Mouse (Mus musculus) E14TG2a.4 (cell line): ENCODE measurements around the gene Mfsd6.
A peak's percentile ranks its signal among the peaks of the same experiment; 100 is the strongest.

ENCODE experiments used
- H3K27me3 ChIP-seq: 2 replicates; pipeline ENCODE4 v1.6.1; 2014; ENCODE audit warnings: low read length, control low read depth; ENCODE audit not compliant: insufficient read depth
- H3K36me3 ChIP-seq: 2 replicates; pipeline ENCODE4 v1.6.1; 2014; ENCODE audit warnings: low read length, control low read depth; ENCODE audit not compliant: insufficient read depth
- H3K4me1 ChIP-seq: replicated peaks from 2 replicates; pipeline ENCODE4 v1.6.1; 2014; ENCODE audit warnings: low read depth, low read length, control low read depth
- H3K4me3 ChIP-seq: replicated peaks from 2 replicates; pipeline ENCODE4 v1.5.1; 2014; ENCODE audit warnings: mild to moderate bottlenecking, low read length
- H3K9me3 ChIP-seq: 2 replicates; pipeline ENCODE4 v1.6.1; 2014; ENCODE audit warnings: low read length, control low read depth
- CTCF ChIP-seq: conservative IDR thresholded peaks from 2 replicates; pipeline ENCODE4 v1.5.1; 2014; ENCODE audit warnings: low read length
- NANOG ChIP-seq: IDR thresholded peaks from 2 replicates; pipeline ENCODE4 v1.6.1; 2014; ENCODE audit warnings: borderline replicate concordance, low read length, mixed read lengths
- POU5F1 ChIP-seq: IDR thresholded peaks from 2 replicates; pipeline ENCODE4 v1.6.1; 2014; ENCODE audit warnings: low read length, borderline replicate concordance

Mfsd6 gene

GRCm38 (mm10) chr1:52640266-52640665, 87.0 kb downstream of the Mfsd6 start:
- peaks cover 14% of the 10 kb centered on the region for H3K4me1 ChIP-seq
- TF ChIP-seq NANOG (no peak), POU5F1 (no peak), CTCF (no peak)
- no peak overlapping the region for H3K4me3 ChIP-seq
- no peaks in the 10 kb centered on the region for H3K9me3 ChIP-seq
- H3K27me3 ChIP-seq: no peaks in the 10 kb centered on the region
- H3K36me3 ChIP-seq: peaks cover 62% of the 10 kb centered on the region

GRCm38 (mm10) chr1:52639090-52639489, 88.2 kb downstream of the Mfsd6 start:
- no peaks in the 10 kb centered on the region for H3K27me3 ChIP-seq
- H3K36me3 ChIP-seq: peaks cover 65% of the 10 kb centered on the region
- no peak for TF ChIP-seq NANOG
- no peak for TF ChIP-seq POU5F1
- TF ChIP-seq CTCF: no peak
- H3K4me3 ChIP-seq: no peak overlapping the region
- H3K4me1 ChIP-seq: peaks cover 25% of the 10 kb centered on the region
- H3K9me3 ChIP-seq: no peaks in the 10 kb centered on the region

DNA sequence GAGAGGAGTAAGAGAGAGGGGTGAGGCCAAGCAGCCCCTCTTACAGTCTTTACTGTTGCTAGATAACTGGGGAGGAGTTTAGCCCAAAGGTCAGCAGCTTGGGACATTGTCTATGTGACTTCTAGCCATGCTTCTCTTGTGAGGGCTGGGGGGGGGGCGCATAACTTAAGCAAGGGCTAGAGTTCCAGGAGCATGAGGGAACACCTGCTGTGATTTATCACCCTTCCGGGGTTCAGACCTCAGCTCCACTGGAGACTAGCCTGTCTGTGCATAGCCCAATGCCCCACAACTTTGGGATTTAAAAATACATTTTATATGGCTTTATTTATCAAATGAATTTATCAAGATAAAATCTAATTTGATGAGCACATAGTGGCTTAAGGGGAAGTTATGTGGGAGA, 89.2 kb downstream of the Mfsd6 start:
- H3K9me3 ChIP-seq: no peaks in the 10 kb centered on the region
- H3K4me1 ChIP-seq: peaks cover 26% of the 10 kb centered on the region
- no peak for TF ChIP-seq CTCF
- no peak for TF ChIP-seq NANOG
- TF ChIP-seq POU5F1: no peak
- no peaks in the 10 kb centered on the region for H3K27me3 ChIP-seq
- peaks cover 65% of the 10 kb centered on the region for H3K36me3 ChIP-seq
- H3K4me3 ChIP-seq: no peak overlapping the region

GRCm38 (mm10) chr1:52635932-52636331, 91.3 kb downstream of the Mfsd6 start:
- no peaks in the 10 kb centered on the region for H3K27me3 ChIP-seq
- no peaks in the 10 kb centered on the region for H3K9me3 ChIP-seq
- H3K4me1 ChIP-seq: peaks cover 37% of the 10 kb centered on the region
- TF ChIP-seq NANOG (no peak), POU5F1 (no peak)
- no peak overlapping the region for H3K4me3 ChIP-seq
- peaks cover 63% of the 10 kb centered on the region for H3K36me3 ChIP-seq

DNA sequence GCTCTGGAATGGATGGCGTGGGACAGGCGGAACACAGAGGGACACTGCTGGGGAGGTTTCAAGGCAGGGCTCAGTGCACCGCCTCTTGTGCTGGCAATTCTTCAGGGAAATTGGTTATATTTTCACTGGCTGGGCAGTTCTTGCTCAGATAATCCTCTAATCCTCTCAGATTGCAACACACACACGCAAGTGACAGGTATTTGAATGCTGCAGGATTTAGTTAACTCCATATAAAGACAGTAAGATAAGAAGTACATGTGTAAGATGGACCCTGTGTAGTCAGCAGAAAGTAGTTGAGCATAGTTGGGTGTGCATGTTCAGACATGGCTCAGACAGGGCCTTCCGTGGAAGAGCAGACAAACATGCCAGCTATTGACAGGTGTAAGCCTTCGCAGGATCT, 93.0 kb downstream of the Mfsd6 start:
- Histone ChIP-seq H3K36me3 (peaks cover 48% of the 10 kb centered on the region), H3K9me3 (no peaks in the 10 kb centered on the region), H3K4me1 (peaks cover 37% of the 10 kb centered on the region), H3K4me3 (no peak overlapping the region), H3K27me3 (peaks cover 4% of the 10 kb centered on the region; the same call in 1 of the 2 replicates)
- TF ChIP-seq POU5F1: no peak
- no peak for TF ChIP-seq NANOG
- TF ChIP-seq CTCF: no peak

GRCm38 (mm10) chr1:52631570-52631969, 95.7 kb downstream of the Mfsd6 start:
- Histone ChIP-seq H3K4me1 (peaks cover 24% of the 10 kb centered on the region), H3K36me3 (peaks cover 23% of the 10 kb centered on the region), H3K4me3 (peak overlapping the region; percentile 98), H3K9me3 (peaks cover 5% of the 10 kb centered on the region), H3K27me3 (peaks cover 4% of the 10 kb centered on the region; the same call in 1 of the 2 replicates)
- TF ChIP-seq CTCF (peak; percentile 60), POU5F1 (no peak), NANOG (no peak)

GRCm38 (mm10) chr1:52630937-52631299, 96.3 kb downstream of the Mfsd6 start:
- Histone ChIP-seq H3K4me1 (peaks cover 24% of the 10 kb centered on the region), H3K36me3 (peaks cover 19% of the 10 kb centered on the region), H3K27me3 (peaks cover 4% of the 10 kb centered on the region; the same call in 1 of the 2 replicates), H3K4me3 (peak overlapping the region; percentile 98), H3K9me3 (peaks cover 5% of the 10 kb centered on the region)
- TF ChIP-seq NANOG (no peak), CTCF (no peak), POU5F1 (no peak)

DNA sequence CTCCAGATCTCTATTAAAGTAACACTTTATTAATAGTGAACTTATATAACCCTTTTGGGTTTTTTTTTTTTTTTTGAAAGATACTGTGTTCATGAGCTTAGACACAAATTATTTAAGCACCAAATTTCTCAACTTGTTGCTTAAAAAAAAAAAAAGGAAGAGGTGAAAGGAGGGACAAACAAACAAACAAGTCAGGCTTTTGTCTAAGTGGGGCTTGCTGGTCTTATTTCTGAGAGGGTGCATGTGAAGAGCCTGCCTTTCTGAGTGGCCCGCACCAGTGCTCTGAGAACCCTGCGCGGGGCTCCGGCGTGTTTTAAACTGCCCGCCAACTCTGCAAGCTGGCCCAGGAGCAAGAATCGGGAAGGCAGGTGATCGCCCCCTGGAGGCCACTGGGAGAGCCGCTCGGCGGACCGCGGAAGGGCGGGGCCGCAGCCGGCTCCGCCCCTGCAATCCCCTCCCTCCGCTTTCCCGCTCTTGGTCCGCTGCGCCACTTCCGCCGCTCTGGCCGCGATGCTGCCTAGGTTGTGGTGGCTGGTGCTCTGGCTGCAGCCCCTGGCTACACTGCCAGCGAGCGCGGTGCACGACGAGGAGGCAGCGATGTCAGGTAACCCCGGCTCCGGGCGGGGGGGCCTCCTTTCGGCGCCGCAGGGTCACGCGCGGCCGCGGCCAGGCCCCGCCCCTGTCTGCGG, 96.9 kb downstream of the Mfsd6 start, which contains the start of gene Nemp2:
Gene Nemp2 (plus strand): TSS at position 456 of the 689 bp plus-strand sequence.
- peak within 1 kb of the TSS; percentile 98 for H3K4me3 ChIP-seq
- H3K9me3 ChIP-seq: peaks cover 5% of the 10 kb centered on the region
- TF ChIP-seq CTCF (peak; percentile 17; the same call in 1 of the 2 replicates), NANOG (no peak)
- H3K36me3 ChIP-seq: peaks cover 19% of the 10 kb centered on the region
- H3K27me3 ChIP-seq: peaks cover 4% of the 10 kb centered on the region; the same call in 1 of the 2 replicates
- H3K4me1 ChIP-seq: peaks cover 24% of the 10 kb centered on the region

DNA sequence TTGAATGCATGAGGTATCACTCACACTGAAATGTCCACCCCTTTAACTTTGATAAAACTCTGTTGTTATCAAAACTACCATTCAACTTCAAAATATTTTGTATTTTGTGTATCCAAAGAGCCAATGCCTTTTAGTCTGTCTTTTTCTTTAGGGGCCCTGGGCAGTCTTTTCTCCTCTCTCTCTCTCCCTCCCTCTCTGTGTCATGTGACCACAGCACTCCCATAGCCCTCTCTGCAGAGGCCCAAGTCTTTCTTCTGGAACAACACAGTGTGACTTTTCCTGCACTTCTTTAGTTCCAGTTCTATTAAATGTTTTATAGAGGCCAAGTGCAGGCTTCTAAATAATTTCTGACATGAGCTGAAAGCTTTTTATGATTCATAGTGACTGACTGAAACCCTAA, 106.8 kb downstream of the Mfsd6 start:
- H3K9me3 ChIP-seq: no peaks in the 10 kb centered on the region; the same call in 1 of the 2 replicates
- no peak overlapping the region for H3K4me3 ChIP-seq
- no peaks in the 10 kb centered on the region for H3K27me3 ChIP-seq
- TF ChIP-seq NANOG (no peak), POU5F1 (no peak), CTCF (no peak)
- no peaks in the 10 kb centered on the region for H3K36me3 ChIP-seq
- no peaks in the 10 kb centered on the region for H3K4me1 ChIP-seq
